Mouse (Mus musculus) cerebellum, postnatal 25 days (tissue): ENCODE measurements around the gene Tstd2.
A peak's percentile ranks its signal among the peaks of the same experiment; 100 is the strongest.

ENCODE experiments used
- DNase-seq, 2 experiments: peaks; one replicate each; pipeline ENCODE4 v3.0.0; 2021; ENCODE audit warnings: mixed read lengths in 2 of 2

The Tstd2 gene

GRCm38 (mm10) chr4:46138287-46139222 is at the start of gene Tstd2, which contains the start of gene Ncbp1:
Tstd2 (minus strand) TSS chr4:46138694.
Ncbp1 (plus strand) TSS chr4:46138613.
- peak; percentile 95 to 97 for DNase-seq

- DNase-seq: no peak
Observed at GRCm38 (mm10) chr4:46186466-46186865, 48.0 kb upstream of the Tstd2 start.

GRCm38 (mm10) chr4:46185890-46186289 is 47.4 kb upstream of the Tstd2 start:
- no peak for DNase-seq

- no peak for DNase-seq
Observed at GRCm38 (mm10) chr4:46185423-46185822, 46.9 kb upstream of the Tstd2 start.

- DNase-seq: no peak
Observed at GRCm38 (mm10) chr4:46182181-46182580, 43.7 kb upstream of the Tstd2 start.

GRCm38 (mm10) chr4:46181168-46181567 is 42.7 kb upstream of the Tstd2 start:
- DNase-seq: no peak

GRCm38 (mm10) chr4:46177496-46177895 is 39.0 kb upstream of the Tstd2 start:
- no peak for DNase-seq

- no peak for DNase-seq
Observed at GRCm38 (mm10) chr4:46177018-46177417, 38.5 kb upstream of the Tstd2 start.

- no peak for DNase-seq
Observed at GRCm38 (mm10) chr4:46176313-46176712, 37.8 kb upstream of the Tstd2 start.

GRCm38 (mm10) chr4:46171761-46172160 is 33.3 kb upstream of the Tstd2 start:
- DNase-seq: no peak

GRCm38 (mm10) chr4:46165831-46166230 is 27.3 kb upstream of the Tstd2 start:
- no peak for DNase-seq

- no peak for DNase-seq
Observed at GRCm38 (mm10) chr4:46164027-46164426, 25.5 kb upstream of the Tstd2 start.

- no peak for DNase-seq
Observed at GRCm38 (mm10) chr4:46151903-46152544, 13.5 kb upstream of the Tstd2 start.

GRCm38 (mm10) chr4:46146881-46147280 is 8.4 kb upstream of the Tstd2 start:
- DNase-seq: no peak

- peak in 1 of 2 experiments; percentile 22 for DNase-seq
Observed at GRCm38 (mm10) chr4:46144323-46144722, 5.8 kb upstream of the Tstd2 start.

GRCm38 (mm10) chr4:46137629-46138286 is 736 bp downstream of the Tstd2 start:
- DNase-seq: no peak

GRCm38 (mm10) chr4:46131791-46132190 is 6.7 kb downstream of the Tstd2 start:
- no peak for DNase-seq

GRCm38 (mm10) chr4:46130221-46130620 is 8.3 kb downstream of the Tstd2 start:
- DNase-seq: peak; percentile 45 to 69

- DNase-seq: no peak
Observed at GRCm38 (mm10) chr4:46129311-46130004, 9.0 kb downstream of the Tstd2 start.

- peak; percentile 88 to 92 for DNase-seq
Observed at GRCm38 (mm10) chr4:46126541-46126940, 12.0 kb downstream of the Tstd2 start.

GRCm38 (mm10) chr4:46123358-46123757 is 15.1 kb downstream of the Tstd2 start:
- no peak for DNase-seq

GRCm38 (mm10) chr4:46120767-46121166 is 17.7 kb downstream of the Tstd2 start:
- DNase-seq: no peak
